Mouse (Mus musculus): ENCODE data around the gene Ehf. TPM values are rescaled to one million over a fixed set of nuclear protein-coding genes. Genes with fewer than 3 reads are reported as not detected.
A peak's percentile ranks its signal among the peaks of the same experiment; 100 is the strongest.

The Ehf gene
- polyA plus RNA-seq, 1 experiment from 2014 or later = 3.0 TPM

GRCm38 (mm10) chr2:103322171-103322570 is 19.1 kb upstream of the Ehf start:
- no peak overlapping the region for H3K9ac ChIP-seq
- no peak for TF ChIP-seq CTCF (IDR thresholded peaks at IDR 0.05; ENCODE audit: low read depth)
- WGBS = 21% methylated on average over 1 of the region's 1 CpGs
- no peaks in the 10 kb centered on the region for H3K9me3 ChIP-seq (ENCODE audit: low read depth, low read length)
- H3K27ac ChIP-seq (ENCODE audit: low read depth) = no peak overlapping the region
- H3K4me1 ChIP-seq (ENCODE audit: insufficient read depth) = no peaks in the 10 kb centered on the region
- no peak overlapping the region for H3K4me3 ChIP-seq (ENCODE audit: low read depth, low read length)
- ATAC-seq (ENCODE audit: insufficient read depth) (no peak), DNase-seq (no peak)
- H3K4me2 ChIP-seq = no peak overlapping the region
- H3K36me3 ChIP-seq (ENCODE audit: insufficient read depth) = no peaks in the 10 kb centered on the region
- H3K27me3 ChIP-seq (ENCODE audit: insufficient read depth, low read length) = no peaks in the 10 kb centered on the region

DNA sequence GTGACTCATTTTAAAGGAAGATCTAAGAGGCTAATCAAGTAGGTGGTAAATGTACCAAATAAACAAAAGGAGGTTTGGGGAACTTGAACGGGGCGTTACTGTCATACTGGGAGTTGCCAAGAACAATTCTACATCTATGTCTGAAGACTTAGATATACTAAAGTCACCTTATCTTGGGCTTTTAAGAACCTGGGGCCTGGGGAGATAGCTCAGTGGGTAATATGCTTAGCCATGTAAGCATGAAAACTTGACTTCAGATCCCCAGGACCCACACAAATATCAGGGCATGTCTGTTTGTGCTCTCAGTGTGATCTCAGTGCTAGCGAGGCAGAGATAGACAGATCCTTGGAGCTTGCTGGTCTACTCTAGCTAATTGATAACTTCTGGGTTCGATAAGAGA is 18.6 kb upstream of the Ehf start:
- Histone ChIP-seq H3K9ac (no peak overlapping the region), H3K4me1 (ENCODE audit: insufficient read depth) (no peaks in the 10 kb centered on the region), H3K27ac (ENCODE audit: low read depth) (no peak overlapping the region), H3K9me3 (ENCODE audit: low read depth, low read length) (no peaks in the 10 kb centered on the region), H3K36me3 (ENCODE audit: insufficient read depth) (no peaks in the 10 kb centered on the region), H3K4me3 (ENCODE audit: low read depth, low read length) (no peak overlapping the region), H3K4me2 (no peak overlapping the region), H3K27me3 (ENCODE audit: insufficient read depth, low read length) (no peaks in the 10 kb centered on the region)
- WGBS = 63% methylated on average over 4 of the region's 4 CpGs
- no peak for DNase-seq
- ATAC-seq (ENCODE audit: insufficient read depth) = no peak
- TF ChIP-seq CTCF (IDR thresholded peaks at IDR 0.05; ENCODE audit: low read depth) = no peak

- H3K27ac ChIP-seq (ENCODE audit: low read depth) = no peak overlapping the region
- H3K9me3 ChIP-seq (ENCODE audit: low read depth, low read length) = no peaks in the 10 kb centered on the region
- 53% methylated on average over 4 of the region's 4 CpGs for WGBS
- H3K4me1 ChIP-seq (ENCODE audit: insufficient read depth) = no peaks in the 10 kb centered on the region
- ATAC-seq (ENCODE audit: insufficient read depth) (no peak), DNase-seq (no peak)
- no peak overlapping the region for H3K9ac ChIP-seq
- no peaks in the 10 kb centered on the region for H3K36me3 ChIP-seq (ENCODE audit: insufficient read depth)
- H3K27me3 ChIP-seq (ENCODE audit: insufficient read depth, low read length) = no peaks in the 10 kb centered on the region
- no peak overlapping the region for H3K4me3 ChIP-seq (ENCODE audit: low read depth, low read length)
- no peak for TF ChIP-seq CTCF (IDR thresholded peaks at IDR 0.05; ENCODE audit: low read depth)
- H3K4me2 ChIP-seq = no peak overlapping the region
Observed at GRCm38 (mm10) chr2:103314002-103314401, 10.9 kb upstream of the Ehf start.

DNA sequence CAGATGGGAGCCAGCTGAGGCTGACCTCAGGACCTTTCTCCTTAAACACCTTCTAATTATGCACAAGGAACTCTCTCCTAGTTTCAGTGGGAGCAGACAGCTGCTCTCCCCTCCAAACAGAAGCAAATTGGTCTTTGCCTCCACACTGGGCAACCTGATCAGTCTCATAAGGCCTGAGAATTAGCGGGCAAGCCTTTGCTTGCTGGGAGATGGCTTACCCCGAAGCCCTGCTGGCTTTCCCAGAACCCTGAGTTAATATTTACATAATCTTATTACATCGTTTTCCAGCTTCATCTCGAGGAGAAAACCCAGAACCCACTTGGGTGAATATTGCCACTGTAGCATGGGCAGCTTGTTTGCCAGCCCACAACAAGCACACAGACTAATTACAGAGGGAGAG is 9.6 kb upstream of the Ehf start:
- H3K9me3 ChIP-seq (ENCODE audit: low read depth, low read length) = no peaks in the 10 kb centered on the region
- no peak overlapping the region for H3K4me3 ChIP-seq (ENCODE audit: low read depth, low read length)
- no peak for ATAC-seq (ENCODE audit: insufficient read depth)
- no peaks in the 10 kb centered on the region for H3K36me3 ChIP-seq (ENCODE audit: insufficient read depth)
- no peak for TF ChIP-seq CTCF (IDR thresholded peaks at IDR 0.05; ENCODE audit: low read depth)
- H3K4me1 ChIP-seq (ENCODE audit: insufficient read depth) = no peaks in the 10 kb centered on the region
- no peaks in the 10 kb centered on the region for H3K27me3 ChIP-seq (ENCODE audit: insufficient read depth, low read length)
- H3K9ac ChIP-seq = no peak overlapping the region
- no peak for DNase-seq
- no peak overlapping the region for H3K4me2 ChIP-seq
- WGBS = 28% methylated on average over 4 of the region's 4 CpGs
- no peak overlapping the region for H3K27ac ChIP-seq (ENCODE audit: low read depth)

GRCm38 (mm10) chr2:103310663-103311062 is 7.6 kb upstream of the Ehf start:
- TF ChIP-seq CTCF (IDR thresholded peaks at IDR 0.05; ENCODE audit: low read depth) = no peak
- 57% methylated on average over 5 of the region's 5 CpGs for WGBS
- no peaks in the 10 kb centered on the region for H3K9me3 ChIP-seq (ENCODE audit: low read depth, low read length)
- no peak overlapping the region for H3K27ac ChIP-seq (ENCODE audit: low read depth)
- H3K9ac ChIP-seq = no peak overlapping the region
- H3K4me3 ChIP-seq (ENCODE audit: low read depth, low read length) = no peak overlapping the region
- ATAC-seq (ENCODE audit: insufficient read depth) (no peak), DNase-seq (no peak)
- H3K36me3 ChIP-seq (ENCODE audit: insufficient read depth) = no peaks in the 10 kb centered on the region
- H3K4me1 ChIP-seq (ENCODE audit: insufficient read depth) = no peaks in the 10 kb centered on the region
- no peak overlapping the region for H3K4me2 ChIP-seq
- no peaks in the 10 kb centered on the region for H3K27me3 ChIP-seq (ENCODE audit: insufficient read depth, low read length)

DNA sequence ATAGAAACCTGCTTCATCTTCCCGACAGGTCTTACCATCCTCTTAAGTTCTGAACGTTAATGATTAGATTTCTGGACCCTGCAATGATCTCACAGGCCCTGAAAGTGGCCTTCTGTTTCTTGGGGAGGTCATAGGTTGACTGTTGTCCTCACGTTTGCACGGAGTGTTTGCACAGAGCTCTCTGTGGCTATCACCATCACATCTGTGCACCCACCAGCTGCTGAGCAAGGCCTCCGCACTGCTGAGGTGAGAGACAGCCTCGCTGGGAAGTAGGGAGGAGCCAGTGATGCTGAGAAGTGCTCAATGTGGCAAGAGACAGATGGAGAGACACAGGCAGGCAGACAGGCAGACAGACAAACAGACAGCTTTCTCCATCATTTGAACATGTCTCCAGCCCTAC is 3.6 kb upstream of the Ehf start:
- no peak for TF ChIP-seq CTCF (IDR thresholded peaks at IDR 0.05; ENCODE audit: low read depth)
- DNase-seq = no peak
- WGBS = 15% methylated on average over 6 of the region's 6 CpGs
- Histone ChIP-seq H3K4me2 (no peak overlapping the region), H3K27ac (ENCODE audit: low read depth) (no peak overlapping the region), H3K4me3 (ENCODE audit: low read depth, low read length) (no peak overlapping the region), H3K9me3 (ENCODE audit: low read depth, low read length) (no peaks in the 10 kb centered on the region), H3K36me3 (ENCODE audit: insufficient read depth) (no peaks in the 10 kb centered on the region), H3K9ac (no peak overlapping the region), H3K27me3 (ENCODE audit: insufficient read depth, low read length) (no peaks in the 10 kb centered on the region), H3K4me1 (ENCODE audit: insufficient read depth) (no peaks in the 10 kb centered on the region)
- no peak for ATAC-seq (ENCODE audit: insufficient read depth)

- ATAC-seq (ENCODE audit: insufficient read depth) (no peak), DNase-seq (no peak)
- no peak for TF ChIP-seq CTCF (IDR thresholded peaks at IDR 0.05; ENCODE audit: low read depth)
- H3K4me2 ChIP-seq = 0 out of 2 replicates have a peak overlapping the region, but pooled peaks have one; percentile 16
- 30% methylated on average over 6 of the region's 6 CpGs for WGBS
- no peak overlapping the region for H3K9ac ChIP-seq
- no peak overlapping the region; the same call in 1 of the 2 replicates for H3K27ac ChIP-seq (ENCODE audit: low read depth)
- H3K4me3 ChIP-seq (ENCODE audit: low read depth, low read length) = no peak overlapping the region
- no peaks in the 10 kb centered on the region for H3K9me3 ChIP-seq (ENCODE audit: low read depth, low read length)
- no peaks in the 10 kb centered on the region for H3K4me1 ChIP-seq (ENCODE audit: insufficient read depth)
- H3K27me3 ChIP-seq (ENCODE audit: insufficient read depth, low read length) = no peaks in the 10 kb centered on the region
- no peaks in the 10 kb centered on the region for H3K36me3 ChIP-seq (ENCODE audit: insufficient read depth)
Observed at GRCm38 (mm10) chr2:103302669-103303068, 409 bp downstream of the Ehf start.
